Mouse (Mus musculus) layer of hippocampus, adult 2 months (tissue): Measurements from ENCODE around the gene Ppm1j. TPM values are rescaled to one million over a fixed set of nuclear protein-coding genes. Genes with fewer than 3 reads are reported as not detected.

Source experiments
- DNase-seq, 2 experiments: peaks; one replicate each; pipeline ENCODE4 v3.0.0; 2022; ENCODE audit warnings: low spot score in 2 of 2
- H3K27ac ChIP-seq: fragments of 200-600 bp; 2 replicates; pipeline ENCODE4 v1.8.1; 2022
- H3K4me3 ChIP-seq: fragments of 200-600 bp; 2 replicates; pipeline ENCODE4 v1.8.1; 2022; ENCODE audit warnings: mild to moderate bottlenecking
- CTCF ChIP-seq: fragments of 200-600 bp; conservative IDR thresholded peaks from 2 replicates; pipeline ENCODE4 v1.8.1; 2022; ENCODE audit warnings: antibody characterized with exemption, mild to moderate bottlenecking, moderate library complexity
- total RNA-seq, 2 experiments: library from RNA; stranded (reverse); gene quantifications; 2 replicates each; pipeline ENCODE4 v1.2.3; 2021

Gene Ppm1j
- total RNA-seq, 2 experiments from 2014 or later, result 0.46 TPM; not detected in 1

GRCm38 (mm10) chr3:104769135-104769534 is 11.7 kb upstream of the Ppm1j start:
- DNase-seq, result no peak
- no peak overlapping the region for H3K4me3 ChIP-seq
- no peak for TF ChIP-seq CTCF
- no peak overlapping the region for H3K27ac ChIP-seq

DNA sequence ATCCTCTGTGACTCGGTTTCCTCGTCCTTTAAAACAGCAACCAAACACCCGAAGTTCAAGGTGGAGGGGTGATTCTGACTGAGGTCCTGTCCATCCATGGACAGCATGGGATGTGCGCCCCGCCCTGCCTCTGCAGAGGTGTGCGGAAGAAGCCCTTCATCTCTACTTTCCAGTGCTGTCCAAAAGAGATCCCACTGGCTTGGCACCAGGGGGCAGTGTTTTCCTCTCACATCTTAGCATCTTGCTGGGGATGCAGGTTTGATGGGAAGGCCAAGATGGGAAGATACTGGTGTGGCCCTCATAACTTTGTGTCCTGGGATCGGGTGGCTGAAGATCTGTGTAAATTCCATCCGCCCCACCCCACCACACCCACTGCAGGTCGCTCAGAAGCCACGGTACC is 10.8 kb upstream of the Ppm1j start:
- TF ChIP-seq CTCF, result peak; percentile 88
- H3K27ac ChIP-seq, result no peak overlapping the region
- peak in 1 of 2 experiments; percentile 53 for DNase-seq
- H3K4me3 ChIP-seq, result no peak overlapping the region

DNA sequence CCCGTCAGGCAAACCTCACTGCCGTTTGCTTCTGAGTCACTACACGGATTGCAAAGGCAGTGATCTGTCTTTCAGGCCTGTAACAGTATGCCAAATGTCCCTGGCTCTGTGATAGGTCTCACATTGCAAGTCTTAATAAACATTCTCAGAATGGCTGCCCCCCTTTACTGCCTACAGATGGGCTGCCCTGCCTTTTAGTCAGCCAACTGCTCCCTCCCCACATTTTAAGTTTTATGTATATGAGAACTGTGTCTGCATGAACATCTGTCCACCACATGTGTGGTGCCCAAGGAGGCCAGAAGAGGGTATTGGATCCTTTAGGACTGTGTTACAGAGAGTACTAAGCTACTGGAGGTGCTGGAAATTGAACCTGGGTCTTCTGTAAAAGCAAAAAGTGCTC is 9.9 kb upstream of the Ppm1j start:
- H3K4me3 ChIP-seq, result no peak overlapping the region
- H3K27ac ChIP-seq, result no peak overlapping the region
- TF ChIP-seq CTCF, result no peak
- DNase-seq, result no peak

- Histone ChIP-seq H3K4me3 (no peak overlapping the region), H3K27ac (no peak overlapping the region)
- DNase-seq, result no peak
- no peak for TF ChIP-seq CTCF
Measured at GRCm38 (mm10) chr3:104771460-104771859, 9.4 kb upstream of the Ppm1j start.

DNA sequence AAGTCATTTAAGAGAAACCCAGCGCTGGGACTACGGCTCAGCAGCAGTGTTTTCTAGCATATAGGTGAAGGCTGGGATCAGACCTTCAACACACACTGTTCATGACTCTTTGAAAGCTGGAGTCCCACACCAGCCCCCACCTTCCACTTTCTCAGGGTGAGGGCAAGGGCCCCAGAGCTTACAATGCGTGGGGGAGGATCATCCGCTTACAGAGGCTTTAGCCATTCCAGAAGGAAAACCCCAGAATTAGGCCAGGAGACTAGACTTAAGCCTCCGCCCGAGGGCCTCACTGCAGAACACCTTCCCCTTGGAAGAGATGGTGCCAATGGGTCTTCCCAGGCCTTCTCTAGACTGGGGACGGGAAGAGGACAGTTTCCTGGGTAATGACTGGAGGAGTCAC is 7.6 kb upstream of the Ppm1j start:
- DNase-seq, result no peak
- Histone ChIP-seq H3K4me3 (no peak overlapping the region), H3K27ac (no peak overlapping the region)
- TF ChIP-seq CTCF, result no peak

- peak; percentile 69 for TF ChIP-seq CTCF
Measured at GRCm38 (mm10) chr3:104777342-104777741, 3.5 kb upstream of the Ppm1j start.

GRCm38 (mm10) chr3:104779949-104780348 is 907 bp upstream of the Ppm1j start:
- TF ChIP-seq CTCF, result peak; percentile 99; the same call in 1 of the 2 replicates
- no peak overlapping the region for H3K27ac ChIP-seq
- peak; percentile 52 to 72 for DNase-seq
- H3K4me3 ChIP-seq, result no peak overlapping the region

More at GRCm38 (mm10) chr3:104777342-104777741, 3.5 kb upstream of the Ppm1j start:
- H3K27ac ChIP-seq, result no peak overlapping the region
- peak overlapping the region; percentile 25; the same call in 1 of the 2 replicates for H3K4me3 ChIP-seq
- DNase-seq, result no peak

DNA sequence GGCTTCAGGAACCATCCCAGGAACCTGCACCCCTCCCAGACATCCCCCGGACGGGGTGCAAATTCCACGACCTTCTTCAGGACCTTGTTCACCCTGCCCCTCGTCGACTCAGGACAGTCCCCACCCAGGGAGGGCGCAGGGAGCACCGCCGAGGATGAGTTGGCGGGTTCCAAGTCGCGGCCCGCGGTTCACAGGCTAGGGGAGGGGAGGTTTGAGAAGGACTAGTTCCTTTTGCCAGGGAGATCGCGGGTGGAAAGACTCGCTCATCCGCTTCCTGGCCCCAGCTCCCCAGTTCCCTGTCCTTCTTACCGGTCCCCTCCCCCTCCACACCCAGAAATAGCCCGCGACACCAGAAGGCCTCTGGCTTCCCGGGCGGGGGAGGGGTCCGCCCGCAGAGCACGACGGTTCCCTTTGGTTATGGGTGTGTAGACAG is 631 bp downstream of the Ppm1j start, which contains the start of gene Fam19a3:
Gene Fam19a3 (minus strand): TSS at position 370 of the 433 bp plus-strand sequence.
- no peak within 1 kb of the TSS for H3K27ac ChIP-seq
- peak within 1 kb of the TSS; percentile 49 for H3K4me3 ChIP-seq
- no peak for TF ChIP-seq CTCF
- no peak for DNase-seq

DNA sequence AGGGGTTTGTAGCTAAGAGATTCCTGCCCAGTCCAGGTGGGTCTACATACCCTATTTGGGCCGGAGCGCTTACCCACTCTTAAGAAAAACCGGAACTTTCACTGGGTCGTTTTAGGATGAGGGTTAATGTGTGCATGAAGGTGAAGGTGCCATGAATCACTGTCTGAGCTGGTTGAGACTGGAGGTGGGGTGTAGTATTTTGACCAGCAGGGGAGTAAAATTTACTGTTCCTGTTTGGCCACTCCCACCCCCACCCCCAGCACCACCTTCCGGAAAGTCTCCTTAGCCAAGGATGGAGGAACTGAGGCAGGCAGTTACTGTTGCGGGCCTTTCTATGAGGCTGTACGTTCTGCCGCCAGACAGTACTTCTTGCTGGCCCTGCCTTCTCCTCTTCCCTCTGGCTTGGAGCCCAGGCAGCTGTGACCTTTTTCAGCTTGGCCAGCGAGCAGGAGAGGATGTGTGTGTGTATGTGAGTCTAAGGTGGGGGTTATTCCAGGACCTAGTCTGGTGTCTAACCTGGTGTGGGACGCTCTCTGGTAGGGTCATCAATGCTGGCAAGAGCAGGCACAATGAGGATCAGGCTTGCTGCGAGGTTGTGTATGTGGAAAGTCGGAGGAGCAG is 1.3 kb downstream of the Ppm1j start:
- DNase-seq, result no peak
- TF ChIP-seq CTCF, result no peak
- Histone ChIP-seq H3K27ac (no peak overlapping the region), H3K4me3 (peak overlapping the region; percentile 49; the same call in 1 of the 2 replicates)

DNA sequence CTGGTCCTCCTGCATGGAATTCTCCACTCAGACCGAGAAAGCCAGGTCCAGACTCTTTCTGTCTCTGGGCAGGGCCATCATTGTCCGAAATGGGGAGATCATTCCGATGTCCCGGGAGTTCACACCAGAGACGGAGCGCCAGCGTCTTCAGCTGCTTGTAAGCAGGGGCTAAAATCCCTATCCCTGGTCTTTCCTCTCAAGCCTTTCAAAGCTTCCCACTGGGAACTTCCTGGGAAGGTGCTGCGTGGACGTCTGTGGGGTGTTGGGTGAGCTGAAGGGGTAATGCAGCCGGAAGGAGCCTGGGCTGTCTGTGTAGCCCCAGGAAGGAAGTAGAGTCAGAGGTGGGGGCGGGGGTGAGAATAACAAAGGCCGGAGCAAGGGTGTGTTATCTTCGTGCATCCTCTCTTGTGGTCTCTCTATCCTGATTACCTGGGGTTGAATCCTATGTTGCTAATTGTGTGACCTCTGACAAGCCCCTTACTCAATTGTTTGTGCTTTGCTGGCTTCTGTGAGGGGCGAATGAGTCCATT is 3.2 kb downstream of the Ppm1j start:
- no peak overlapping the region for H3K27ac ChIP-seq
- TF ChIP-seq CTCF, result no peak
- DNase-seq, result no peak

GRCm38 (mm10) chr3:104785284-104785683 is 4.4 kb downstream of the Ppm1j start:
- no peak for DNase-seq
- no peak overlapping the region for H3K27ac ChIP-seq
- H3K4me3 ChIP-seq, result no peak overlapping the region
- no peak for TF ChIP-seq CTCF

More for the DNA sequence above, 3.2 kb downstream of the Ppm1j start:
- no peak overlapping the region for H3K4me3 ChIP-seq

DNA sequence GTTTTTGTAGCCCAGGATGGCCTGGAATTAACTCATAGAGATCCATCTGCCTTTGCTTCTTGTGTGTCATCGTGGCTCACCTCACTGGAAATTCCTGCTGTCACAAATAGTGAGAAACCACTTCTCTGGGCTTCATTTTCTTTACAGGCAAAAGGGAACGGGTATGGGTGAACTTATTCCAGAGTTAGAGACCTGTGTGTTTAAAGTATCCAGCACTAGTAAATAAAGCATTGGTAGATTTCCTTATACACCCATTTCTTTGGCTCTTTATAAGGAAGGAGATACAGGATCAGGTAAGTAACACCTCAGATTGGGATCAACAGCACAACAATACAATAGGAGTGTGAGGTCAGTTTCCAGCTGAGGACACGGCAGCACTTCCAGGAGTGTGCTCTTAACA is 7.2 kb downstream of the Ppm1j start, which contains the start of gene Rhoc:
Gene Rhoc (plus strand): TSS at position 301 of the 400 bp plus-strand sequence.
- no peak for DNase-seq
- Histone ChIP-seq H3K27ac (peak within 1 kb of the TSS; percentile 79), H3K4me3 (peak within 1 kb of the TSS; percentile 61)
- TF ChIP-seq CTCF, result no peak

- peak; percentile 46 to 52 for DNase-seq
- peak overlapping the region; percentile 61 for H3K4me3 ChIP-seq
- peak; percentile 79 for TF ChIP-seq CTCF
- peak overlapping the region; percentile 79 for H3K27ac ChIP-seq
Measured at GRCm38 (mm10) chr3:104788561-104789311, 7.9 kb downstream of the Ppm1j start.
